Mouse (Mus musculus) thymus, postnatal 0 days (tissue): ENCODE measurements around the gene Mmrn2. TPM values are rescaled to one million over a fixed set of nuclear protein-coding genes. Genes with fewer than 3 reads are reported as not detected.

Experiments
- polyA plus RNA-seq: library from polyadenylated mRNA; unstranded; fragments of >200 nt; fragmentation: Nextera tagmentation; extraction: Ambion mirVana; gene quantifications from 2 replicates; pipeline ENCODE4 v1.2.1, GENCODE M21; 2015

Gene Mmrn2
- polyA plus RNA-seq, 1 experiment from 2014 or later = 3.3 TPM

Other genes starting within 250 kb of the Mmrn2 start
- gene Npy4r, start 223.0 kb upstream of the Mmrn2 start, polyA plus RNA-seq = 0.08 TPM in 1 of 2 replicates, not detected in the other
- gene Gprin2, start 173.8 kb upstream of the Mmrn2 start, polyA plus RNA-seq = 0.09 and 0.14 TPM in 2 replicates
- 0.22 and 0.38 TPM in 2 replicates for gene Syt15, start 155.9 kb upstream of the Mmrn2 start, polyA plus RNA-seq
- gene Shld2, start 65.0 kb upstream of the Mmrn2 start, polyA plus RNA-seq = 16.5 and 22.6 TPM in 2 replicates
- gene Glud1, start 64.7 kb upstream of the Mmrn2 start, polyA plus RNA-seq = 56.6 and 65.6 TPM in 2 replicates
- gene Fam25c, start 20.0 kb upstream of the Mmrn2 start, polyA plus RNA-seq = 2.7 and 4.5 TPM in 2 replicates
- gene Sncg, start 676 bp upstream of the Mmrn2 start, polyA plus RNA-seq = 7.8 and 8.4 TPM in 2 replicates
- gene Bmpr1a, start 127.9 kb downstream of the Mmrn2 start, polyA plus RNA-seq = 8.2 and 8.3 TPM in 2 replicates
- gene 9230112D13Rik, start 147.3 kb downstream of the Mmrn2 start, polyA plus RNA-seq = not detected in 2 replicates
- gene Ldb3, start 213.2 kb downstream of the Mmrn2 start, polyA plus RNA-seq = 0.29 and 0.39 TPM in 2 replicates
- not detected in 2 replicates for gene Opn4, start 224.7 kb downstream of the Mmrn2 start, polyA plus RNA-seq